In the genomic region with DNA sequence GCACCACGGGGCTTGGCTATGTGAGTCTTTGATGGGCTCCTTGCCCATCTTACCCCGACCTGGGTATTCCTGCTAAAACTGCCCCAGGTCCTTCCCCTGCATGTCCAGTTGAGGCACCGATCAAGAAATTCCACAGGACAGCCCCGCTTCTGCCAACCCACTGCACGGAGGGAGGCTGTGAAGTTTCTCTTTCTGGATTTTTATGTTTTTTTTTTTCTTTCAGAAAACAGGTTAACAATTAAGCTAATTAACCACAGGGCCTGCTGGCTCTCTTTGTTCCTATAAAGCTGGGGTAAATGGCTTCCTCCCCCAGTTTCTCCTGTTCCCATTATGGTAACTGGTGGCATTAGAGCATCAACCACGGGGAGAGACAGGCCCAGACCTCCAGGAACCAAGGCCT, we compare ENCODE assay signal across 15 mouse cellular contexts. TPM values are rescaled to one million over a fixed set of nuclear protein-coding genes. Genes with fewer than 3 reads are reported as not detected.
DNase-seq lines count a peak whose midpoint lies in the region; ATAC-seq and TF ChIP-seq lines count a peak whose summit lies in the region.
"Had no signal": no experiment of that assay in that cellular context is flagged by ENCODE, and none has a peak within 500 bp of the region (broad histone marks: within the 10 kb centered on the region; RNA-seq: fewer than 3 reads in every experiment).

No protein-coding gene starts in this region.

- no peaks in the 10 kb centered on the region for H3K9me3 ChIP-seq in forebrain, embryonic 10.5 days
- no peaks in the 10 kb centered on the region for H3K9me3 ChIP-seq in forebrain, postnatal 0 days (ENCODE audit: low read length)
- no peaks in the 10 kb centered on the region for H3K9me3 ChIP-seq in kidney, embryonic 14.5 days (ENCODE audit: control insufficient read depth, low read length)
- no peaks in the 10 kb centered on the region for H3K9me3 ChIP-seq in liver, embryonic 16.5 days (replicated peaks; ENCODE audit: control insufficient read depth, low read length)
- H3K9me3 ChIP-seq: limb, embryonic 15.5 days had no signal

- no peak for ATAC-seq in forebrain, postnatal 0 days
- ATAC-seq in kidney, embryonic 14.5 days (ENCODE audit: low FRiP score, low TSS enrichment): no peak
- ATAC-seq in liver, embryonic 16.5 days (ENCODE audit: low read depth): no peak
- ATAC-seq: activated CD4-positive, CD25-positive, alpha-beta regulatory T cell, adult 4 months had no signal

- no peak overlapping the region for H3K4me2 ChIP-seq in forebrain, postnatal 0 days (ENCODE audit: low read depth)
- H3K4me2 ChIP-seq in kidney, embryonic 14.5 days (replicated peaks; ENCODE audit: low read depth, low read length): peak overlapping the region; percentile 2; the same call in 1 of the 2 replicates
- no peak overlapping the region for H3K4me2 ChIP-seq in liver, embryonic 16.5 days (ENCODE audit: low read depth, low read length)
- H3K4me2 ChIP-seq: limb, embryonic 15.5 days had no signal

- no peak for DNase-seq in forebrain, embryonic 10.5 days (ENCODE audit: extremely low spot score, low spot score)
- no peak for DNase-seq in forebrain, postnatal 0 days
- DNase-seq in kidney, adult 18-20 months: peak; percentile 70
- no peak for DNase-seq in kidney, postnatal 10 days
- no peak for DNase-seq in ovary, postnatal 10 days (ENCODE audit: low spot score)
- DNase-seq in cerebellum, adult 8-10 months: no peak
- DNase-seq: layer of hippocampus, postnatal 36 days; midbrain, embryonic 14.5 days; right cerebral cortex, postnatal 14 days had no signal

- H3K27me3 ChIP-seq in forebrain, embryonic 10.5 days (ENCODE audit: poor library complexity, severe bottlenecking): peaks cover 94% of the 10 kb centered on the region
- peaks cover 7% of the 10 kb centered on the region; the same call in 1 of the 2 replicates for H3K27me3 ChIP-seq in forebrain, postnatal 0 days (ENCODE audit: insufficient read depth, low read length)
- H3K27me3 ChIP-seq in kidney, embryonic 14.5 days (ENCODE audit: control insufficient read depth, insufficient read depth, low read length): no peaks in the 10 kb centered on the region
- no peaks in the 10 kb centered on the region for H3K27me3 ChIP-seq in liver, embryonic 16.5 days (ENCODE audit: control insufficient read depth, insufficient read depth, low read depth, low read length)

- no peaks in the 10 kb centered on the region for H3K36me3 ChIP-seq in forebrain, embryonic 10.5 days (replicated peaks)
- no peaks in the 10 kb centered on the region for H3K36me3 ChIP-seq in forebrain, postnatal 0 days (ENCODE audit: insufficient read depth)
- H3K36me3 ChIP-seq in kidney, embryonic 14.5 days (ENCODE audit: control insufficient read depth, insufficient read depth, low read length): no peaks in the 10 kb centered on the region
- no peaks in the 10 kb centered on the region for H3K36me3 ChIP-seq in liver, embryonic 16.5 days (ENCODE audit: control insufficient read depth, insufficient read depth)
- H3K36me3 ChIP-seq: limb, embryonic 15.5 days had no signal

- no peak overlapping the region for H3K9ac ChIP-seq in forebrain, postnatal 0 days
- 0 out of 2 replicates have a peak overlapping the region, but pooled peaks have one; percentile 20 for H3K9ac ChIP-seq in kidney, embryonic 14.5 days (ENCODE audit: low read depth, low read length)
- no peak overlapping the region for H3K9ac ChIP-seq in liver, embryonic 16.5 days (ENCODE audit: low read depth, low read length)
- H3K9ac ChIP-seq: limb, embryonic 15.5 days had no signal

- no peak overlapping the region; the same call in 1 of the 2 replicates for H3K4me3 ChIP-seq in forebrain, embryonic 10.5 days
- H3K4me3 ChIP-seq in forebrain, postnatal 0 days (ENCODE audit: low read depth, low read length): no peak overlapping the region
- H3K4me3 ChIP-seq in kidney, embryonic 14.5 days (ENCODE audit: low read length): no peak overlapping the region
- no peak overlapping the region for H3K4me3 ChIP-seq in liver, embryonic 16.5 days (ENCODE audit: low read depth, low read length)
- H3K4me3 ChIP-seq: erythroblast, embryonic 14.5 days; limb, embryonic 15.5 days had no signal

- TF ChIP-seq CTCF in forebrain, postnatal 0 days (IDR thresholded peaks at IDR 0.05; ENCODE audit: low read depth): no peak

- 57% methylated on average over 6 of the region's 6 CpGs for WGBS in forebrain, embryonic 10.5 days
- 51% methylated on average over 6 of the region's 6 CpGs for WGBS in forebrain, postnatal 0 days
- WGBS in kidney, embryonic 14.5 days: 53% methylated on average over 6 of the region's 6 CpGs
- WGBS in liver, embryonic 16.5 days (ENCODE audit: insufficient replicate concordance): 67% methylated on average over 6 of the region's 6 CpGs

- H3K27ac ChIP-seq in forebrain, embryonic 10.5 days: peak overlapping the region; percentile 74
- no peak overlapping the region for H3K27ac ChIP-seq in forebrain, postnatal 0 days (ENCODE audit: low read depth, low read length)
- H3K27ac ChIP-seq in kidney, embryonic 14.5 days (ENCODE audit: low read depth, low read length): peak overlapping the region; percentile 90
- peak overlapping the region; percentile 86 for H3K27ac ChIP-seq in liver, embryonic 16.5 days (ENCODE audit: low read length)

- H3K4me1 ChIP-seq in forebrain, embryonic 10.5 days: peaks cover 86% of the 10 kb centered on the region
- no peaks in the 10 kb centered on the region for H3K4me1 ChIP-seq in forebrain, postnatal 0 days (ENCODE audit: insufficient read depth)
- peaks cover 70% of the 10 kb centered on the region for H3K4me1 ChIP-seq in kidney, embryonic 14.5 days (ENCODE audit: control insufficient read depth, insufficient read depth, low read length)
- peaks cover 37% of the 10 kb centered on the region for H3K4me1 ChIP-seq in liver, embryonic 16.5 days (ENCODE audit: control insufficient read depth, low read depth, low read length)

RNA-seq across cellular contexts. Expression of a gene that starts 10.2 kb away (rescaled TPM):
- polyA plus RNA-seq in forebrain, embryonic 10.5 days (2016; fragmentation: Nextera tagmentation; extraction: Ambion mirVana): 7.5 and 7.6 TPM in 2 replicates
- total RNA-seq in forebrain, postnatal 0 days (2014; rRNA removed): 2.7 and 4.0 TPM in 2 replicates
- 0.72 and 1.1 TPM in 2 replicates for polyA plus RNA-seq in forebrain, postnatal 0 days (2015; fragmentation: Nextera tagmentation; extraction: Ambion mirVana)
- 24.3 and 28.7 TPM in 2 replicates for polyA plus RNA-seq in kidney, embryonic 14.5 days (2014; fragmentation: Nextera tagmentation; extraction: Ambion mirVana)
- 14.4 and 15.6 TPM in 2 replicates for polyA plus RNA-seq in liver, embryonic 16.5 days (2015; fragmentation: Nextera tagmentation; extraction: Ambion mirVana)

RNA-seq across cellular contexts. Expression of a gene that starts 19.5 kb away (rescaled TPM):
- 34.7 and 41.0 TPM in 2 replicates for polyA plus RNA-seq in forebrain, embryonic 10.5 days (2016; fragmentation: Nextera tagmentation; extraction: Ambion mirVana)
- 23.5 and 25.5 TPM in 2 replicates for total RNA-seq in forebrain, postnatal 0 days (2014; rRNA removed)
- 16.8 and 18.1 TPM in 2 replicates for polyA plus RNA-seq in forebrain, postnatal 0 days (2015; fragmentation: Nextera tagmentation; extraction: Ambion mirVana)
- 26.2 and 34.9 TPM in 2 replicates for polyA plus RNA-seq in kidney, embryonic 14.5 days (2014; fragmentation: Nextera tagmentation; extraction: Ambion mirVana)
- 10.2 and 12.4 TPM in 2 replicates for polyA plus RNA-seq in liver, embryonic 16.5 days (2015; fragmentation: Nextera tagmentation; extraction: Ambion mirVana)

RNA-seq across cellular contexts. Expression of a gene that starts 20.6 kb away (rescaled TPM):
- 18.3 and 19.2 TPM in 2 replicates for polyA plus RNA-seq in forebrain, embryonic 10.5 days (2016; fragmentation: Nextera tagmentation; extraction: Ambion mirVana)
- 14.5 and 14.7 TPM in 2 replicates for total RNA-seq in forebrain, postnatal 0 days (2014; rRNA removed)
- polyA plus RNA-seq in forebrain, postnatal 0 days (2015; fragmentation: Nextera tagmentation; extraction: Ambion mirVana): 4.5 and 6.1 TPM in 2 replicates
- 14.2 and 17.5 TPM in 2 replicates for polyA plus RNA-seq in kidney, embryonic 14.5 days (2014; fragmentation: Nextera tagmentation; extraction: Ambion mirVana)
- 5.1 and 6.1 TPM in 2 replicates for polyA plus RNA-seq in liver, embryonic 16.5 days (2015; fragmentation: Nextera tagmentation; extraction: Ambion mirVana)

RNA-seq across cellular contexts. Expression of a gene that starts 24.2 kb away (rescaled TPM):
- polyA plus RNA-seq in forebrain, embryonic 10.5 days (2016; fragmentation: Nextera tagmentation; extraction: Ambion mirVana): 0.06 and 0.11 TPM in 2 replicates
- total RNA-seq in forebrain, postnatal 0 days (2014; rRNA removed): not detected in 2 replicates
- polyA plus RNA-seq in forebrain, postnatal 0 days (2015; fragmentation: Nextera tagmentation; extraction: Ambion mirVana): 0.01 TPM in 1 of 2 replicates, not detected in the other
- 2.8 and 5.5 TPM in 2 replicates for polyA plus RNA-seq in kidney, embryonic 14.5 days (2014; fragmentation: Nextera tagmentation; extraction: Ambion mirVana)
- 0.34 and 1.5 TPM in 2 replicates for polyA plus RNA-seq in liver, embryonic 16.5 days (2015; fragmentation: Nextera tagmentation; extraction: Ambion mirVana)
- total RNA-seq: gastrocnemius, adult 18-20 months had no signal
- polyA plus RNA-seq: activated CD4-positive, CD25-positive, alpha-beta regulatory T cell, adult 4 months; erythroblast, embryonic 14.5 days; midbrain, embryonic 14.5 days had no signal
